Mouse (Mus musculus) natural killer cell, adult 2 months (primary cell): ENCODE results near the gene 1110012L19Rik.
"Not testable (repeated sequence)": the region's sequence is repeated elsewhere in the genome, so short reads cannot be mapped to it uniquely, and the experiment has no call there.

Source experiments
- DNase-seq, 2 experiments: peaks; one replicate each; pipeline ENCODE4 v3.0.0; 2022; ENCODE audit warnings: low spot score in 2 of 2

The 1110012L19Rik gene

GRCm38 (mm10) chrX:70385276-70385961 lies at the start of gene 1110012L19Rik:
Gene 1110012L19Rik (plus strand): TSS chrX:70385877.
- peak; percentile 66 to 68 for DNase-seq

- DNase-seq: no peak
Measured at GRCm38 (mm10) chrX:70362985-70363384, 22.7 kb upstream of the 1110012L19Rik start.

- no peak for DNase-seq
Measured at GRCm38 (mm10) chrX:70363446-70363845, 22.2 kb upstream of the 1110012L19Rik start.

GRCm38 (mm10) chrX:70364202-70364601 lies 21.5 kb upstream of the 1110012L19Rik start:
- DNase-seq: no peak

GRCm38 (mm10) chrX:70364661-70365613 lies 20.7 kb upstream of the 1110012L19Rik start, which contains the start of gene Ids:
Gene Ids (minus strand): TSS chrX:70365084.
- DNase-seq: peak; percentile 86

- DNase-seq: not testable (repeated sequence)
Measured at GRCm38 (mm10) chrX:70369758-70370157, 15.9 kb upstream of the 1110012L19Rik start.

- DNase-seq: not testable (repeated sequence)
Measured at GRCm38 (mm10) chrX:70374469-70375110, 11.1 kb upstream of the 1110012L19Rik start.

GRCm38 (mm10) chrX:70384917-70385275 lies 781 bp upstream of the 1110012L19Rik start:
- no peak for DNase-seq

GRCm38 (mm10) chrX:70385962-70386351 lies 280 bp downstream of the 1110012L19Rik start:
- no peak for DNase-seq

- not testable (repeated sequence) for DNase-seq
Measured at GRCm38 (mm10) chrX:70392636-70393035, 7.0 kb downstream of the 1110012L19Rik start.

- DNase-seq: not testable (repeated sequence)
Measured at GRCm38 (mm10) chrX:70425473-70425872, 39.8 kb downstream of the 1110012L19Rik start.
